Mouse (Mus musculus): Measurements from ENCODE around the gene Wasl. TPM values are rescaled to one million over a fixed set of nuclear protein-coding genes. Genes with fewer than 3 reads are reported as not detected.

The Wasl gene
- total RNA-seq, 2 experiments from 2014 or later = 123 to 124 TPM

DNA sequence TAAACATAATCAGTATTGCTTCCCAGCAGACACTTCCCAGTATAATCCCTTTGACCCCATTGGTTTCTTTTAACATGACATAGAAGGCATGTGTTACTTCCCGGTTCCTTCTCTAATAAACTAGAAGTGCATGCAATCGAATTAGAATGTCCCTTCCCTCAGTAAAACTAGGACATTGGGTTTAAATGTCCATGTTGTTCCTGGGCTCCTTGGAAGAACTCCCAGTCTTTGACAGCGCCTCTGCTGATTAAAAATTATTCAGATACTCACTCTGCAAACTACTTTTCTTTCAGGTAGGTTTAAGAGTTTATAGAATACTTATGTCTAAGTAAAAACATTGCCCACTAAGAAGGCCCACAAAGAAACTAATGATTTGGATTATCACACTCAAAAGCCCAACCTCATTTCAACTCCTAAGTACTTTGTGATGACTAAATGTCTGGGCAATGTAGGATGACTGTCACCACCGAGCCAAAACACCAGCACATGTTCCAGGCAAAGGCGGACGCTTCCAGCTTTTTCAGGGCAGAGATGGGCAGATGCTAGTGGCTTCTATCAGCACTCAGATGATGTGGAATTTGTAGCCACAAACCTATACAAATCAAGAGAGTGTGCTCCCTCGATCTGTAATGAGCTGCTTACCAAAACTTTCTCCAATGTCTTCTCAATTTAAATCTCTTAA lies 52.6 kb downstream of the Wasl start:
- no peak overlapping the region for H3K4me3 ChIP-seq
- no peak for TF ChIP-seq CTCF (IDR thresholded peaks at IDR 0.05)
- intact Hi-C loops (cut with DNase I) = loop anchor here (2.0 kb wide), 1 partner anchor 63 kb away; no protein-coding TSS in a partner anchor
- DNase-seq (ENCODE audit: extremely low spot score in 1 of 2, low spot score in 2 of 2) = no peak
- H3K27ac ChIP-seq = no peak overlapping the region

DNA sequence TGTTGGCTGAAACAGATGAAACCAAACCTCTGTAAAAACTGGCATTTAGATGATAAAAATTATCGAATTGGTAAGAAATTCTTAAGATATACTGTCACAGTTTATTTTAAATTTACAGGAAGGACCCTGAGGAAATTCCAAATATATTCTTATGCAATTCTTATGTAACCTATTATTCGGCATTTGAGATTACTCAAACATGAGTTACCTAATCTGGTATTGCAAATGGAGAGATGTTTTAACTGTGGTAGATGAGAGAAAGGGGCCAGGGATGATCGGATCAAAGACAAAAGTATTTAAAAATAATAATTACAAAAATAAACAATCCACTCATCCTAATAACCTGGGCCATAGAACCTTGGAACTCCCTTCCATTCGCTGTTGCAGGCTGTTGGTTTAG lies 54.5 kb downstream of the Wasl start:
- intact Hi-C loops (cut with DNase I) = no loop called here
- DNase-seq (ENCODE audit: extremely low spot score in 1 of 2, low spot score in 2 of 2) = no peak
- TF ChIP-seq CTCF (IDR thresholded peaks at IDR 0.05) = no peak
- Histone ChIP-seq H3K4me3 (no peak overlapping the region), H3K27ac (no peak overlapping the region)

DNA sequence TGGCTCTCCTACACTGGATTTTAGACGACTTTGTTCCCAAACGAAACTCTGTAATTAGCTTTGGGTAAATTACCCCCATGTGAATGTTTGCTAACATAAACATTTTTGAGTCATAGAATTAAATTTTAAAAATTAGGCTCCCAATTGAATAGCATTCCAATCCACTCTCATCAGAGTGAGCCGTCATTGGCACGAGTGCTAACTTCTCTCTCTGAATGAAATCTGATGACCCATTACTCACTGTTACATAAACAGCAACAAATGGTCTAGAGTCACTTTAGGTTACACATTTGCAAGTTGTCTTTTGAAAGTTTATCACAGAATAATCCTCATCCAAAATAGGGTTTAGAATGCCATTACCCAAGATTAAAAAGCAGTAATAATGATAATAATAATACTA lies 55.3 kb downstream of the Wasl start:
- Histone ChIP-seq H3K27ac (no peak overlapping the region), H3K4me3 (no peak overlapping the region)
- DNase-seq (ENCODE audit: extremely low spot score in 1 of 2, low spot score in 2 of 2) = no peak
- no peak for TF ChIP-seq CTCF (IDR thresholded peaks at IDR 0.05)
- intact Hi-C loops (cut with DNase I) = no loop called here

DNA sequence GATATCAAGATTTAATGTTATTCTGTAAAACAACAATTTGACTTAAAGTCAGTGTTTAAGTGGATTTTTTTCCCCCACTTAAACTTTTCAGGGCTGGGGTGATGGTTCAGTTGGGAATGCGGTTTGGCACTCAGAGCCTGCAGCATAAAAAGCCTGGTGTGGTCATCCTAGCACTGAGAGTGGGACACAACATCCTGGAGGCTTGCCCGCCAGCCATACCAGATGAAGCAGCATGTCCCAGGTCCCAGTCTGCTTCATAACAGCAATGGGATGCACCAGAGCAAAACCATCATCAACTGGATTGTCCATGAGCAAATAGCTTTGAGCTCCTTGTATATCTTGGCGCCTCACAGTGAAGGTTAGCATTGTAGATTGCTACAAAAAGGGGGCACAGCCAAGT lies 56.1 kb downstream of the Wasl start:
- intact Hi-C loops (cut with DNase I) = no loop called here
- no peak for DNase-seq (ENCODE audit: extremely low spot score in 1 of 2, low spot score in 2 of 2)
- Histone ChIP-seq H3K4me3 (no peak overlapping the region), H3K27ac (no peak overlapping the region)
- no peak for TF ChIP-seq CTCF (IDR thresholded peaks at IDR 0.05)

DNA sequence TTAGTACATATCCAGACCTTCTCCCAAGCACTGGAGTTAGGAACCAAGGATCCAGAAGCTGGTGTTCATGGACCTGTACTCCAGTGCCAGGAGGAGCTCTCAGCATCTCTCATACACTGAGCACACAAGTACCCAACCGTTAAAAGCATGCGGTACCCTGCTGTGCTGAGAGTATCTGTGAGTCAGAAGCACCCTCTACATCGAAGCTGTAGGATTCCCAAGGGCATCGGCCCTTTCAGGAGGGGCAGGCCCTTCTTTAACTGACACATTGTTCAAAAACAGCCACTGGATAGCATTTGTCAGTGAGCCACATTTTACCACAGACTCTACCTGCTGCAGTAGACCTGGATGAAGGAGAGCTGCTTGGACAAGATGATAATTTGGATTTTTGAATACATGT lies 56.7 kb downstream of the Wasl start:
- Histone ChIP-seq H3K4me3 (no peak overlapping the region), H3K27ac (no peak overlapping the region)
- intact Hi-C loops (cut with DNase I) = no loop called here
- DNase-seq (ENCODE audit: extremely low spot score in 1 of 2, low spot score in 2 of 2) = no peak
- no peak for TF ChIP-seq CTCF (IDR thresholded peaks at IDR 0.05)

DNA sequence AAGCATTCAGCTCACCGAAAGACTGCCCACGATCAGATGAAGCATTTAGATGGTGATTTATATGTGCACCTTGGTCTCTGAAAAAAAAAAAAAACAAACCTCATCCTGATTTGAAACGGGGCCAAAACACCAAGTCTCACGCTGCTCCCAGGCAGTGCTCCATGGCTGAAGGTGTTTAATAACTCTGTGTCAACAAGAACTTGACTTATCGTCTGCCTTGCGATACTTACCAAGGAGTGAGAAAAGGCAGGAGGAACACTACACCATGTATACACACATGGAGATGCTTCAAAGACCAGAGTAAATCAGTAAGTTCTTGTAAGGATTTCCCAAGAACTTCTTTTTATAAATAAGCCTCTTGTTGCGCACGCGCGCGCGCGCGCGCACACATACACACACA lies 57.3 kb downstream of the Wasl start:
- intact Hi-C loops (cut with DNase I) = no loop called here
- TF ChIP-seq CTCF (IDR thresholded peaks at IDR 0.05) = no peak
- H3K4me3 ChIP-seq = no peak overlapping the region
- DNase-seq (ENCODE audit: extremely low spot score in 1 of 2, low spot score in 2 of 2) = no peak
- H3K27ac ChIP-seq = no peak overlapping the region

DNA sequence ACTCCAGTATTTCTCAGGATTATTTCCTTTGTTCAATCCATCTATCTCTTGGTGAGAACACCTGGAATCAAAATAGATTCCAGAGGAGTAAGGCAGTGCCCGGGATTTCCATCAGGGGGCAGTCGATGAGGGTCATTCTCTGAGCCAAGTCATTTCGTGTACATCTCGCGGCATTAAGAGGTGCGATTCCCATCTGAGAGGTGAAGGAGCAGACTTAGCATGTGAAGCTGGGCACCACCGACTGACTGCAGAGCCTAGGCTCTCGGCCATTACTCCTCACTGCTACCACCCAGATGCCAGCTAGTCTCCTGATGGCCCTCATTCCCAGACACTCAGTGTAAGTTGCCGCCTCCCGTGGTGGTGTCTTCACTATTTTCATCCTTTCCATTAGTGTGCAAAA lies 58.3 kb downstream of the Wasl start:
- no peak for DNase-seq (ENCODE audit: extremely low spot score in 1 of 2, low spot score in 2 of 2)
- H3K27ac ChIP-seq = no peak overlapping the region
- TF ChIP-seq CTCF (IDR thresholded peaks at IDR 0.05) = no peak; the same call in 1 of the 2 replicates
- no peak overlapping the region for H3K4me3 ChIP-seq
- intact Hi-C loops (cut with DNase I) = no loop called here

DNA sequence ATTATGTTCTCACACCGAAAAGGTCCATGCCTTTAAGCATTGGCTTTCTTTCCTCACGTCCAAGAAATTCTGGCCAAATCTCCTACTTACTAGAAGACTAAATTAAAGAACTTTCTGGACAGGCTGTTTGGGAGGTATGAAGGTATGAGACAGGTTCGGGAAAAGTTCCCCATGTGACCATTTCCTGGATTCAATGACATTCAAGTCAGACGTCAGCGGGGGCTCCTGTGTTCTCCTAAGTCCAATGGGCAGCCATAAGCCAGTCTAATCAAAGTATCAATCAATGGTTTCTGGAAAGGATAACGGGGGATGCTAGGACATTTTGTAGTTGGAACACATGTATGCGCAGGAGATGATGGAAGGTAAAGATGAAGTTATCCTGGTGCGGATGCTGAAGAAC lies 59.2 kb downstream of the Wasl start:
- TF ChIP-seq CTCF (IDR thresholded peaks at IDR 0.05) = no peak
- no peak for DNase-seq (ENCODE audit: extremely low spot score in 1 of 2, low spot score in 2 of 2)
- Histone ChIP-seq H3K27ac (no peak overlapping the region), H3K4me3 (no peak overlapping the region)
- intact Hi-C loops (cut with DNase I) = no loop called here

DNA sequence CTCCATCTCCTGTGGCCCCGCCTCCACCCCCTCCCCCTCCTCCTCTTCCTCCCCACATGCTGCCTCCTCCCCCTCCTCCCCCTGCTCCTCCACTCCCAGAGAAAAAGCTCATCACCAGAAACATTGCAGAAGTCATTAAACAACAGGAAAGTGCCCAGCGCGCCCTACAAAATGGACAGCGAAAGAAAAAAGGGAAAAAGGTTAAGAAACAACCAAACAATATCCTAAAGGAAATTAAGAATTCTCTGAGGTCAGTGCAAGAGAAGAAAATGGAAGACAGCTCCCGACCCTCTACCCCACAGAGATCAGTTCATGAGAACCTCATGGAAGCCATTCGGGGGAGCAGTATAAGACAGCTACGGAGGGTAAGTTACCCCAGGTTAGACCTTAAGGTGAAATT lies 60.5 kb downstream of the Wasl start:
- no peak for DNase-seq (ENCODE audit: extremely low spot score in 1 of 2, low spot score in 2 of 2)
- Histone ChIP-seq H3K27ac (no peak overlapping the region), H3K4me3 (no peak overlapping the region)
- no peak for TF ChIP-seq CTCF (IDR thresholded peaks at IDR 0.05)
- intact Hi-C loops (cut with DNase I) = no loop called here

DNA sequence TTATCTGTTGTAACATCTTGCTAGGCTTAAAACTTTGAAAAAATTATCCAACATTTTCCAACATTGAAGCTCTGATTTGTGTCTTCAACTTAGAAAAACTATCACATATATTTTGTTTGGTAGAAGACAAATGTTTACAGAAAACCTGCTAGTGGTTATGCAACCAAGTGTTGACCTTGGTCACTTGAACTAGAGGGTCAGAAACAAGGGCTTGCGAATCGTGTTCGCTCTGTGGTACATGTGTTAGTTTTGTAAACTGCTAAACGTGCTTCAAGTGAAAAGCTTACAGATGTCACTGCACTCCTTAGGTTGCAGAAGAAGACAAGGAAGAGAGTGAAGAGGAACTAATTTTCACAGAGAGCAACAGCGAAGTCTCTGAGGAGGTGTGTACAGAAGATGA lies 61.8 kb downstream of the Wasl start:
- TF ChIP-seq CTCF (IDR thresholded peaks at IDR 0.05) = no peak
- intact Hi-C loops (cut with DNase I) = no loop called here
- DNase-seq (ENCODE audit: extremely low spot score in 1 of 2, low spot score in 2 of 2) = no peak
- H3K27ac ChIP-seq = no peak overlapping the region
- no peak overlapping the region for H3K4me3 ChIP-seq

DNA sequence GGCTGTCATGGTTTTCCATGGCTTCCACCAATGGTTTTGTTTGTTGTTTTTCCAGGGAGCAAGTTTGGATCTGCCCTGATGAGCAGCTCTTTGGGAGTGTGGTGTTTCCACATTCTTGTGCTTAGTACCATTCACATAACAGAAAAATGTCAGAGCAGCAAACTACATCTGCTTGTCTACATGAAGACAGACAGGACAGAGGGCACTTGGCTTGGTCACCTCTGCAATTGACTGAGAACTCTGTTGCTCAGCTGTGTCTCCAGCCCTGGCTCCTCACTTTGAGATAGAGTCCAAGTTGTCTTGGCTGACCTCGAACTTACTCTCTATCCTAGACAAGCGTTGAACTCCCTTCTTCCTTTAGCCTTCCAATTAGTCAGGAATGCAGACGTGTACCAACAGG lies 62.5 kb downstream of the Wasl start:
- Histone ChIP-seq H3K4me3 (no peak overlapping the region), H3K27ac (no peak overlapping the region)
- intact Hi-C loops (cut with DNase I) = no loop called here
- no peak for TF ChIP-seq CTCF (IDR thresholded peaks at IDR 0.05)
- DNase-seq (ENCODE audit: extremely low spot score in 1 of 2, low spot score in 2 of 2) = no peak

DNA sequence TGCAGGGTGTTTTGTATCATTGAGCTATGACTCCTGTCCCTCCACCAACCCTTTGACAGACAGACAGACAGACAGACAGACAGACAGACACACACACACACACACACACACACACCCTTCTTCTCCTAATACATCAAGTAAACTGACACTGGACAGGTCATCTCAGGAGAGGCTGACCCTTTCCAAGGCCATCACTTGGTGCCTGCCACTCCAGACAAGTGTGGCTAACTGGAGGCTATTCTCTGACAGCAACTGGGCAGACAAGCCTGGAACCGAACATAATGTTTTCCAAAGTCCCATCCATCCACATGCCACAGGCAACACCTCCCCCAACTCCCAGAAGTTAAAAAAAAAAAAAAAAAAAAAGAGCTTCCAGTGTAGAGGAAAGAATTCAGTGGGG lies 63.1 kb downstream of the Wasl start:
- no peak for TF ChIP-seq CTCF (IDR thresholded peaks at IDR 0.05)
- H3K27ac ChIP-seq = no peak overlapping the region
- H3K4me3 ChIP-seq = no peak overlapping the region
- no peak for DNase-seq (ENCODE audit: extremely low spot score in 1 of 2, low spot score in 2 of 2)
- intact Hi-C loops (cut with DNase I) = no loop called here

DNA sequence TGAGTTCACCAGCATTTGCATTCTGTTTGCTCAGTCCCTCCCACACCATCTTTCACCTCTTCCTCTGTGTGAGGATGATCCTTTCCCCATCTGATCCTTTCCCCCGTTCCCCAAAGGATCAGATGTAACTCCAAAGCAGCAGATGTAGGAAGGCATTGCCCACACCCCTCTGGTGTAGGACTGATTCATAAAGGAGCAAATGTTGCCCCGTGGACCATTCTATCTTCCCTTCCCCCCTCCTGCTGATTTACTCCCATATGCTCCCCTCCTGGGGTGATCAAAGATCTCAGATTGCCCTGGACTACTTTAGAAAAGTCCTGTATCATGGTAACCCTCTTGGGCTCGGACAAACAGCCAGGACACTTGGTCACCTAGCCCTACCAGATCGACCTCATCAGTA lies 64.1 kb downstream of the Wasl start:
- no peak overlapping the region for H3K4me3 ChIP-seq
- intact Hi-C loops (cut with DNase I) = no loop called here
- H3K27ac ChIP-seq = no peak overlapping the region
- no peak for TF ChIP-seq CTCF (IDR thresholded peaks at IDR 0.05)
- DNase-seq (ENCODE audit: extremely low spot score in 1 of 2, low spot score in 2 of 2) = no peak

All from left cerebral cortex, adult 2 months (tissue).